Mouse (Mus musculus) activated CD4-positive, CD25-positive, alpha-beta regulatory T cell, adult 9 weeks (primary cell): ENCODE data around the gene Vmn2r120. TPM values are rescaled to one million over a fixed set of nuclear protein-coding genes. Genes with fewer than 3 reads are reported as not detected.

ENCODE experiments used
- polyA plus RNA-seq: library from polyadenylated mRNA; unstranded; fragments of 100-300 nt; shearing (Covaris generic); gene quantifications from one replicate; pipeline ENCODE4 v1.2.1, GENCODE M21; 2017

The Vmn2r120 gene
- polyA plus RNA-seq, result 0.02 TPM

DNA sequence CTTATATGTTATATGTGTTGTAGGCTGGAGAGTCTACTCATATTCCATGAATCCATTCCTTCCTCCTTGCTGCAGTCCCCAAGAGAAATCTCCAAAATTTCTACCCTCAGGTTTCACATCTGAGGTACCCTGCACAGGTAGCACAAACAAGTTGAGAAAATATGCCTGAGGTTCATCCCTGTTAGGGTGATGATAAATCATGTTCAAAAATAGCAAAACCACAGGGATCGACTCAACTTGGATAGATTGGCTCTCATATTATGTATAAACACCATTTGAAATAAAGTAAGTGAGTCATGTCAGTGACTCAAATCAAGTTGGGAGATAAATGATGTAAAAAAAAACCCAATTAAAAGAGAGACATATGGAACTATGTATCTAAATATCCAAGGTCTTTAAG is at the start of gene Vmn2r120:
Gene Vmn2r120 (minus strand): TSS at position 101 of the 400 bp plus-strand sequence.

Other genes with a start within 250 kb of the Vmn2r120 start
- gene Adgre1, start 186.8 kb downstream of the Vmn2r120 start, polyA plus RNA-seq, result 2.3 TPM
- gene Gm21834, start 196.7 kb upstream of the Vmn2r120 start, polyA plus RNA-seq, result not detected
- gene Cntnap5c, start 224.1 kb upstream of the Vmn2r120 start, polyA plus RNA-seq, result not detected